In the genomic region with DNA sequence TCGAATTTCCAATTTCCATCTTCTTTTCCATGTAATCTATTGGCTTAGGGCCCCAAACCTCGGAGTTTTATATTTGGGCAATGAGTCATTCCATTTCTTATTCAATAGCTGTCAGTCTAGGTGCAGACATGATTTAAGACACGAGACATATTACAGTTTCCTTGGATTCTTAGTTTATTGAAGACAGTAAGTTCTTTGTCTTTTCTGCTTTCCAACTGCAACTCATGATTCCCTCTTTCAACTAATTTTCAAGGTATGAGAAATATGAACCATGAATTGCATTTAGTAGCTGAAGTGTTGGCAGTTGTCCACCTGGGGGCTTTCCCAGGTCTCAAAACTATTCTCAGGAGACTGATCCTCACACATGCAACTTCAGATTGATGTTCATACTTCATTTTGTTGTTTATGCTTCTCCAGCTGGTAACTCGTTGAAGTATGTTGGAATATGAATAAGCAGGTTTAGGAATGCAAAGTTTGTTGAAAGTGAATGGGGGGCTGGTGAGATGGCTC, we compare ENCODE assay signal across 29 mouse cellular contexts.
DNase-seq lines count a peak whose midpoint lies in the region; ATAC-seq and TF ChIP-seq lines count a peak whose summit lies in the region.
"Had no signal": no experiment of that assay in that cellular context is flagged by ENCODE, and none has a peak within 500 bp of the region (broad histone marks: within the 10 kb centered on the region; RNA-seq: fewer than 3 reads in every experiment).

No protein-coding gene starts in this region.

- no peak overlapping the region for H3K4me2 ChIP-seq in limb, embryonic 14.5 days (replicated peaks; ENCODE audit: low read depth, low read length, severe bottlenecking)
- H3K4me2 ChIP-seq in midbrain, embryonic 13.5 days (replicated peaks) = no peak overlapping the region
- H3K4me2 ChIP-seq in lung, postnatal 0 days (replicated peaks; ENCODE audit: low read depth, low read length) = no peak overlapping the region
- no peak overlapping the region for H3K4me2 ChIP-seq in forebrain, embryonic 15.5 days (replicated peaks)
- H3K4me2 ChIP-seq: embryonic facial prominence, embryonic 15.5 days; forebrain, embryonic 12.5 days; heart, embryonic 11.5 days; hindbrain, embryonic 12.5 days; hindbrain, embryonic 15.5 days had no signal

- no peaks in the 10 kb centered on the region for H3K9me3 ChIP-seq in limb, embryonic 14.5 days (ENCODE audit: control insufficient read depth, low read length)
- H3K9me3 ChIP-seq in limb, embryonic 10.5 days (replicated peaks) = no peaks in the 10 kb centered on the region
- H3K9me3 ChIP-seq in midbrain, embryonic 13.5 days = no peaks in the 10 kb centered on the region
- H3K9me3 ChIP-seq in lung, postnatal 0 days (ENCODE audit: low read length) = no peaks in the 10 kb centered on the region
- H3K9me3 ChIP-seq in forebrain, embryonic 15.5 days = no peaks in the 10 kb centered on the region
- H3K9me3 ChIP-seq: embryonic facial prominence, embryonic 15.5 days; forebrain, embryonic 12.5 days; hindbrain, embryonic 12.5 days; hindbrain, embryonic 15.5 days had no signal

- TF ChIP-seq CTCF in embryonic fibroblast, embryonic 13.5 days (IDR thresholded peaks at IDR 0.05; ENCODE audit: borderline replicate concordance, insufficient read depth, low read length) = no peak
- no peak for TF ChIP-seq CTCF in lung, postnatal 0 days (IDR thresholded peaks at IDR 0.05)

- H3K27me3 ChIP-seq in limb, embryonic 14.5 days (ENCODE audit: control insufficient read depth, insufficient read depth, low read length) = no peaks in the 10 kb centered on the region
- no peaks in the 10 kb centered on the region for H3K27me3 ChIP-seq in limb, embryonic 10.5 days (ENCODE audit: low read depth, poor library complexity, severe bottlenecking)
- no peaks in the 10 kb centered on the region for H3K27me3 ChIP-seq in midbrain, embryonic 13.5 days
- no peaks in the 10 kb centered on the region for H3K27me3 ChIP-seq in lung, postnatal 0 days (replicated peaks; ENCODE audit: insufficient read depth, low read length)
- no peaks in the 10 kb centered on the region for H3K27me3 ChIP-seq in forebrain, embryonic 15.5 days
- H3K27me3 ChIP-seq: CH12.LX; embryonic facial prominence, embryonic 15.5 days; forebrain, embryonic 12.5 days; hindbrain, embryonic 12.5 days; hindbrain, embryonic 15.5 days had no signal

- no peak for TF ChIP-seq POLR2A in limb, embryonic 14.5 days (IDR thresholded peaks at IDR 0.05; ENCODE audit: borderline replicate concordance, extremely low read depth, insufficient read depth, insufficient read length)
- no peak for TF ChIP-seq POLR2A in embryonic fibroblast, embryonic 13.5 days (IDR thresholded peaks at IDR 0.05; ENCODE audit: low read depth, low read length)

- H3K36me3 ChIP-seq in limb, embryonic 14.5 days (ENCODE audit: control insufficient read depth, insufficient read depth, low read length) = no peaks in the 10 kb centered on the region
- H3K36me3 ChIP-seq in limb, embryonic 10.5 days = no peaks in the 10 kb centered on the region
- H3K36me3 ChIP-seq in midbrain, embryonic 13.5 days = no peaks in the 10 kb centered on the region
- H3K36me3 ChIP-seq in lung, postnatal 0 days (ENCODE audit: insufficient read depth, low read length) = no peaks in the 10 kb centered on the region
- H3K36me3 ChIP-seq in forebrain, embryonic 15.5 days = no peaks in the 10 kb centered on the region
- H3K36me3 ChIP-seq: embryonic facial prominence, embryonic 15.5 days; forebrain, embryonic 12.5 days; G1E; hindbrain, embryonic 12.5 days; hindbrain, embryonic 15.5 days had no signal

- H3K27ac ChIP-seq in limb, embryonic 14.5 days (replicated peaks; ENCODE audit: low read depth, low read length) = no peak overlapping the region
- no peak overlapping the region for H3K27ac ChIP-seq in limb, embryonic 10.5 days
- H3K27ac ChIP-seq in embryonic fibroblast, embryonic 13.5 days (ENCODE audit: insufficient read depth, low read length) = peak overlapping the region; percentile 89
- H3K27ac ChIP-seq in midbrain, embryonic 13.5 days = no peak overlapping the region
- H3K27ac ChIP-seq in lung, postnatal 0 days (ENCODE audit: low read length) = no peak overlapping the region
- no peak overlapping the region for H3K27ac ChIP-seq in forebrain, embryonic 15.5 days (replicated peaks)
- H3K27ac ChIP-seq: embryonic facial prominence, embryonic 15.5 days; forebrain, embryonic 12.5 days; gastrocnemius, adult 2 months; hindbrain, embryonic 12.5 days; hindbrain, embryonic 15.5 days had no signal

- peak; percentile 30 for DNase-seq in limb, embryonic 14.5 days (ENCODE audit: low spot score)
- no peak for DNase-seq in limb, embryonic 10.5 days (ENCODE audit: low spot score)
- peak; percentile 81 for DNase-seq in Muller cell, postnatal 12 days (ENCODE audit: inconsistent ontology term)
- DNase-seq in lung, postnatal 0 days (ENCODE audit: low spot score) = no peak
- DNase-seq: adrenal gland, postnatal 10 days; adrenal gland, postnatal 36 days; B cell, adult 2 months; cerebellum, adult 2 months; cerebellum, adult 9-11 months; cerebellum, postnatal 36 days; embryo, embryonic 11 days; gastrocnemius, adult 2 months; gastrocnemius, postnatal 14 days; heart, adult 11 months; kidney, adult 11 months; kidney, adult 8-10 months had no signal

- no peak for TF ChIP-seq EP300 in lung, postnatal 0 days (IDR thresholded peaks at IDR 0.05)

- H3K4me3 ChIP-seq in limb, embryonic 14.5 days (replicated peaks; ENCODE audit: low read length) = no peak overlapping the region
- H3K4me3 ChIP-seq in limb, embryonic 10.5 days = no peak overlapping the region
- H3K4me3 ChIP-seq in embryonic fibroblast, embryonic 13.5 days (ENCODE audit: insufficient read depth, low read length) = no peak overlapping the region
- no peak overlapping the region for H3K4me3 ChIP-seq in midbrain, embryonic 13.5 days (replicated peaks)
- no peak overlapping the region for H3K4me3 ChIP-seq in lung, postnatal 0 days (ENCODE audit: low read depth, low read length)
- no peak overlapping the region for H3K4me3 ChIP-seq in forebrain, embryonic 15.5 days
- H3K4me3 ChIP-seq: embryonic facial prominence, embryonic 15.5 days; erythroblast, embryonic 14.5 days; forebrain, embryonic 12.5 days; gastrocnemius, adult 2 months; hindbrain, embryonic 12.5 days; hindbrain, embryonic 15.5 days had no signal

- no peaks in the 10 kb centered on the region for H3K4me1 ChIP-seq in limb, embryonic 14.5 days (ENCODE audit: control insufficient read depth, insufficient read depth, low read length)
- peaks cover 12% of the 10 kb centered on the region for H3K4me1 ChIP-seq in limb, embryonic 10.5 days
- H3K4me1 ChIP-seq in embryonic fibroblast, embryonic 13.5 days (ENCODE audit: control insufficient read depth, insufficient read depth, low read length) = peaks cover 10% of the 10 kb centered on the region
- H3K4me1 ChIP-seq in midbrain, embryonic 13.5 days (replicated peaks) = no peaks in the 10 kb centered on the region
- no peaks in the 10 kb centered on the region for H3K4me1 ChIP-seq in lung, postnatal 0 days (ENCODE audit: insufficient read depth, low read depth, low read length)
- H3K4me1 ChIP-seq in forebrain, embryonic 15.5 days = no peaks in the 10 kb centered on the region
- H3K4me1 ChIP-seq: embryonic facial prominence, embryonic 15.5 days; forebrain, embryonic 12.5 days; hindbrain, embryonic 12.5 days; hindbrain, embryonic 15.5 days had no signal

- no peak for ATAC-seq in limb, embryonic 14.5 days (ENCODE audit: low FRiP score, low read depth)
- ATAC-seq in midbrain, embryonic 13.5 days = no peak
- no peak for ATAC-seq in lung, postnatal 0 days
- no peak for ATAC-seq in forebrain, embryonic 15.5 days (replicated peaks)
- ATAC-seq: activated CD4-positive, CD25-positive, alpha-beta regulatory T cell, adult 4 months; forebrain, embryonic 16.5 days had no signal

- H3K9ac ChIP-seq in limb, embryonic 14.5 days (ENCODE audit: low read depth, low read length, severe bottlenecking) = no peak overlapping the region
- no peak overlapping the region for H3K9ac ChIP-seq in midbrain, embryonic 13.5 days (replicated peaks)
- no peak overlapping the region for H3K9ac ChIP-seq in lung, postnatal 0 days (replicated peaks; ENCODE audit: low read depth)
- no peak overlapping the region for H3K9ac ChIP-seq in forebrain, embryonic 15.5 days (replicated peaks)
- H3K9ac ChIP-seq: embryonic facial prominence, embryonic 15.5 days; forebrain, embryonic 12.5 days; hindbrain, embryonic 12.5 days; hindbrain, embryonic 15.5 days had no signal

- WGBS in limb, embryonic 14.5 days = 55% methylated on average over 4 of the region's 4 CpGs
- WGBS in limb, embryonic 10.5 days = 78% methylated on average over 4 of the region's 4 CpGs
- WGBS in midbrain, embryonic 13.5 days = 86% methylated on average over 4 of the region's 4 CpGs
- WGBS in lung, postnatal 0 days = 53% methylated on average over 4 of the region's 4 CpGs
- WGBS in forebrain, embryonic 15.5 days = 76% methylated on average over 4 of the region's 4 CpGs

Comparison
In these comparisons a context has a peak if more than half of its experiments do, and no peak if none do; other contexts are left out.
1. DNase-seq: peak in limb, embryonic 14.5 days (single experiment) and Muller cell, postnatal 12 days (single experiment); none in limb, embryonic 10.5 days (single experiment) and lung, postnatal 0 days (single experiment).